9 mouse cellular contexts compared by ENCODE assay signal in the genomic region with DNA sequence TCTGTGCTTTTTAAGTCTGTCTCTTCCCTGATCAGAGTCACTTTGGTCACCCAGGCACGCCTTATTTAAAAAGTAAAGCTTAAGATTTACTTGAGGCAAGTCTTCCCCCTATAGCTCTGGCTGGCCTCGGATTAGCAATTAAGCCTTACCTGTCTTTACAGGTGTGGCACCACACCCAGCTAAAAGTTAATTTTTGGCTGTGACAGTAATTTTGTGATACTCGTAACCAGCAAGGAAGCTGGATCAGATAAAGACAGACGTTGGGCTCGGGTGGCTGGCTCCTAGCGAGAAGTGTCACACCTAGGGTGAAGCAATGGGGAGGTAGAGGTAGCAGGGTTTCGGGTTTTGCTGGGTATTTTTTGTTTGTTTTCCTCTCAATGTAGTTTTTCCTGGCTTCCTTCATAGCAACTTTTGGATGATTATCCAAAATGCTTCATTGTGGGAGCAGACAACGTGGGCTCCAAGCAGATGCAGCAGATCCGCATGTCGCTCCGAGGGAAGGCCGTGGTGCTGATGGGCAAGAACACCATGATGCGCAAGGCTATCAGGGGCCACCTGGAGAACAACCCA. TPM values are rescaled to one million over a fixed set of nuclear protein-coding genes. Genes with fewer than 3 reads are reported as not detected.
DNase-seq lines count a peak whose midpoint lies in the region; ATAC-seq and TF ChIP-seq lines count a peak whose summit lies in the region.
"Had no signal": no experiment of that assay in that cellular context is flagged by ENCODE, and none has a peak within 500 bp of the region (broad histone marks: within the 10 kb centered on the region; RNA-seq: fewer than 3 reads in every experiment).

No protein-coding gene starts in this region.

- H3K27me3 ChIP-seq in lung, embryonic 14.5 days (ENCODE audit: insufficient read depth, low read length) = no peaks in the 10 kb centered on the region
- H3K27me3 ChIP-seq in erythroblast, embryonic 14.5 days (ENCODE audit: control insufficient read depth) = no peaks in the 10 kb centered on the region
- no peaks in the 10 kb centered on the region for H3K27me3 ChIP-seq in limb, embryonic 14.5 days (ENCODE audit: control insufficient read depth, insufficient read depth, low read length)
- no peaks in the 10 kb centered on the region for H3K27me3 ChIP-seq in stomach, embryonic 14.5 days (ENCODE audit: control insufficient read depth, insufficient read depth, low read length)

- peak overlapping the region; percentile 87; the same call in 1 of the 2 replicates for H3K27ac ChIP-seq in lung, embryonic 14.5 days (ENCODE audit: low read depth)
- 0 out of 2 replicates have a peak overlapping the region, but pooled peaks have one; percentile 43 for H3K27ac ChIP-seq in limb, embryonic 14.5 days (replicated peaks; ENCODE audit: low read depth, low read length)
- no peak overlapping the region for H3K27ac ChIP-seq in stomach, embryonic 14.5 days (ENCODE audit: low read length)

- H3K9me3 ChIP-seq in lung, embryonic 14.5 days (ENCODE audit: low read depth, low read length) = no peaks in the 10 kb centered on the region
- no peaks in the 10 kb centered on the region for H3K9me3 ChIP-seq in erythroblast, embryonic 14.5 days (ENCODE audit: control insufficient read depth, low read length)
- no peaks in the 10 kb centered on the region for H3K9me3 ChIP-seq in limb, embryonic 14.5 days (ENCODE audit: control insufficient read depth, low read length)
- H3K9me3 ChIP-seq in stomach, embryonic 14.5 days (ENCODE audit: control insufficient read depth, low read depth, low read length) = no peaks in the 10 kb centered on the region

- TF ChIP-seq POLR2A in limb, embryonic 14.5 days (IDR thresholded peaks at IDR 0.05; ENCODE audit: borderline replicate concordance, extremely low read depth, insufficient read depth, insufficient read length) = no peak

- ATAC-seq in lung, embryonic 14.5 days (ENCODE audit: insufficient read depth) = no peak
- ATAC-seq in limb, embryonic 14.5 days (ENCODE audit: low FRiP score, low read depth) = no peak
- no peak for ATAC-seq in stomach, embryonic 14.5 days (ENCODE audit: insufficient number of reproducible peaks, insufficient read depth, low FRiP score, low read depth)
- ATAC-seq in frontal cortex, adult (ENCODE audit: low TSS enrichment) = no peak

- no peak for DNase-seq in lung, embryonic 14.5 days
- no peak for DNase-seq in lung, adult 18-20 months
- no peak for DNase-seq in limb, embryonic 14.5 days (ENCODE audit: low spot score)
- DNase-seq in gastrocnemius, postnatal 25 days = no peak
- no peak for DNase-seq in thymus, postnatal 10 days (ENCODE audit: low spot score in 2 of 2)
- DNase-seq: gastrocnemius, postnatal 36 days had no signal

- 27% methylated on average over 13 of the region's 13 CpGs for WGBS in lung, embryonic 14.5 days
- WGBS in limb, embryonic 14.5 days = 37% methylated on average over 13 of the region's 13 CpGs
- WGBS in stomach, embryonic 14.5 days = 37% methylated on average over 13 of the region's 13 CpGs

- H3K4me2 ChIP-seq in lung, embryonic 14.5 days = peak overlapping the region; percentile 98
- H3K4me2 ChIP-seq in limb, embryonic 14.5 days (replicated peaks; ENCODE audit: low read depth, low read length, severe bottlenecking) = peak overlapping the region; percentile 82
- peak overlapping the region; percentile 88 for H3K4me2 ChIP-seq in stomach, embryonic 14.5 days (replicated peaks; ENCODE audit: low read depth, low read length)

- peaks cover 6% of the 10 kb centered on the region; the same call in 1 of the 2 replicates for H3K4me1 ChIP-seq in lung, embryonic 14.5 days (ENCODE audit: insufficient read depth)
- peaks cover 63% of the 10 kb centered on the region for H3K4me1 ChIP-seq in erythroblast, embryonic 14.5 days (ENCODE audit: control insufficient read depth)
- H3K4me1 ChIP-seq in limb, embryonic 14.5 days (ENCODE audit: control insufficient read depth, insufficient read depth, low read length) = peaks cover 6% of the 10 kb centered on the region
- H3K4me1 ChIP-seq in stomach, embryonic 14.5 days (ENCODE audit: control insufficient read depth, insufficient read depth, low read length) = peaks cover 12% of the 10 kb centered on the region; the same call in 1 of the 2 replicates

- no peak for TF ChIP-seq CTCF in lung, embryonic 14.5 days (IDR thresholded peaks at IDR 0.05; ENCODE audit: low read depth)

- H3K4me3 ChIP-seq in lung, embryonic 14.5 days (ENCODE audit: low read depth, low read length) = peak overlapping the region; percentile 91
- H3K4me3 ChIP-seq in erythroblast, embryonic 14.5 days (replicated peaks) = peak overlapping the region; percentile 93
- peak overlapping the region; percentile 85 for H3K4me3 ChIP-seq in limb, embryonic 14.5 days (replicated peaks; ENCODE audit: low read length)
- peak overlapping the region; percentile 90 for H3K4me3 ChIP-seq in stomach, embryonic 14.5 days (ENCODE audit: low read depth, low read length)

- H3K9ac ChIP-seq in lung, embryonic 14.5 days = peak overlapping the region; percentile 96
- peak overlapping the region; percentile 97 for H3K9ac ChIP-seq in limb, embryonic 14.5 days (ENCODE audit: low read depth, low read length, severe bottlenecking)
- peak overlapping the region; percentile 97 for H3K9ac ChIP-seq in stomach, embryonic 14.5 days (replicated peaks; ENCODE audit: low read depth, low read length)

- H3K36me3 ChIP-seq in lung, embryonic 14.5 days (ENCODE audit: insufficient read depth) = peaks cover 43% of the 10 kb centered on the region
- peaks cover 49% of the 10 kb centered on the region for H3K36me3 ChIP-seq in erythroblast, embryonic 14.5 days (ENCODE audit: control insufficient read depth)
- peaks cover 44% of the 10 kb centered on the region for H3K36me3 ChIP-seq in limb, embryonic 14.5 days (ENCODE audit: control insufficient read depth, insufficient read depth, low read length)
- peaks cover 37% of the 10 kb centered on the region for H3K36me3 ChIP-seq in stomach, embryonic 14.5 days (ENCODE audit: control insufficient read depth, insufficient read depth, low read length)

RNA-seq across cellular contexts. Expression of gene Rplp0, which starts 1.2 kb away (rescaled TPM):
- 1,859 and 1,954 TPM in 2 replicates for polyA plus RNA-seq in lung, embryonic 14.5 days (2014; fragmentation: Nextera tagmentation; extraction: Ambion mirVana)
- 550 and 832 TPM in 2 replicates for polyA plus RNA-seq in erythroblast, embryonic 14.5 days (2012)
- polyA plus RNA-seq in limb, embryonic 14.5 days (2012; rRNA removed) = 3,411 and 4,152 TPM in 2 replicates
- 2,030 and 2,068 TPM in 2 replicates for polyA plus RNA-seq in limb, embryonic 14.5 days (2014; fragmentation: Nextera tagmentation; extraction: Ambion mirVana)
- 1,866 and 1,880 TPM in 2 replicates for polyA plus RNA-seq in stomach, embryonic 14.5 days (2014; fragmentation: Nextera tagmentation; extraction: Ambion mirVana)
- 100 to 1,000 TPM; 558 to 572 TPM for total RNA-seq in gastrocnemius, postnatal 25 days (2021)

RNA-seq across cellular contexts. Expression of gene Gcn1l1, which starts 4.6 kb away (rescaled TPM):
- 52.9 and 58.8 TPM in 2 replicates for polyA plus RNA-seq in lung, embryonic 14.5 days (2014; fragmentation: Nextera tagmentation; extraction: Ambion mirVana)
- 3.0 TPM in 2 replicates for polyA plus RNA-seq in erythroblast, embryonic 14.5 days (2012)
- polyA plus RNA-seq in limb, embryonic 14.5 days (2012; rRNA removed) = 47.0 and 59.2 TPM in 2 replicates
- 42.8 and 49.7 TPM in 2 replicates for polyA plus RNA-seq in limb, embryonic 14.5 days (2014; fragmentation: Nextera tagmentation; extraction: Ambion mirVana)
- 42.3 TPM in 2 replicates for polyA plus RNA-seq in stomach, embryonic 14.5 days (2014; fragmentation: Nextera tagmentation; extraction: Ambion mirVana)
- 10 to 100 TPM; 26.1 to 30.7 TPM for total RNA-seq in gastrocnemius, postnatal 25 days (2021)

RNA-seq across cellular contexts. Expression of gene Pxn, which starts 53.9 kb away (rescaled TPM):
- 22.3 and 25.2 TPM in 2 replicates for polyA plus RNA-seq in lung, embryonic 14.5 days (2014; fragmentation: Nextera tagmentation; extraction: Ambion mirVana)
- polyA plus RNA-seq in erythroblast, embryonic 14.5 days (2012) = 1.6 and 2.0 TPM in 2 replicates
- polyA plus RNA-seq in limb, embryonic 14.5 days (2012; rRNA removed) = 119 and 145 TPM in 2 replicates
- polyA plus RNA-seq in limb, embryonic 14.5 days (2014; fragmentation: Nextera tagmentation; extraction: Ambion mirVana) = 25.0 and 26.3 TPM in 2 replicates
- 15.9 and 17.7 TPM in 2 replicates for polyA plus RNA-seq in stomach, embryonic 14.5 days (2014; fragmentation: Nextera tagmentation; extraction: Ambion mirVana)
- 10 to 100 TPM; 70.0 to 78.1 TPM for total RNA-seq in gastrocnemius, postnatal 25 days (2021)

Comparison
In these comparisons a context has a peak if more than half of its experiments do, and no peak if none do; other contexts are left out.
1. RNA of gene Gcn1l1, which starts 4.6 kb away (polyA plus RNA-seq): 52.9 to 58.8 TPM in lung, embryonic 14.5 days, 42.8 to 59.2 TPM in limb, embryonic 14.5 days and 42.3 TPM in stomach, embryonic 14.5 days; 3.0 TPM in erythroblast, embryonic 14.5 days; every median in the first group is over 10 times any median in the second.
2. Peak in every context shown above with its lines, with median percentiles within 50 percentile points of each other: H3K4me2 ChIP-seq, H3K4me3 ChIP-seq and H3K9ac ChIP-seq.